Mouse (Mus musculus) liver, adult 10 weeks (tissue): Measurements from ENCODE around the gene Cdc42se1. TPM values are rescaled to one million over a fixed set of nuclear protein-coding genes. Genes with fewer than 3 reads are reported as not detected.

ENCODE experiments used
- polyA plus RNA-seq: library from polyadenylated mRNA; stranded (reverse); fragments of 350-450 nt; fragmentation: Illumina TruSeq; extraction: RNeasy Lipid Tissue Mini Kit (QIAGEN cat#74804); gene quantifications from one replicate; pipeline ENCODE4 v1.2.3, GENCODE M21; 2014; ENCODE audit warnings: low read depth, low replicate concordance

Cdc42se1 gene
- polyA plus RNA-seq: 5.0 TPM

GRCm38 (mm10) chr3:95228148-95228893 lies at the start of gene Cdc42se1:
Cdc42se1 (plus strand) TSS chr3:95228732.

DNA sequence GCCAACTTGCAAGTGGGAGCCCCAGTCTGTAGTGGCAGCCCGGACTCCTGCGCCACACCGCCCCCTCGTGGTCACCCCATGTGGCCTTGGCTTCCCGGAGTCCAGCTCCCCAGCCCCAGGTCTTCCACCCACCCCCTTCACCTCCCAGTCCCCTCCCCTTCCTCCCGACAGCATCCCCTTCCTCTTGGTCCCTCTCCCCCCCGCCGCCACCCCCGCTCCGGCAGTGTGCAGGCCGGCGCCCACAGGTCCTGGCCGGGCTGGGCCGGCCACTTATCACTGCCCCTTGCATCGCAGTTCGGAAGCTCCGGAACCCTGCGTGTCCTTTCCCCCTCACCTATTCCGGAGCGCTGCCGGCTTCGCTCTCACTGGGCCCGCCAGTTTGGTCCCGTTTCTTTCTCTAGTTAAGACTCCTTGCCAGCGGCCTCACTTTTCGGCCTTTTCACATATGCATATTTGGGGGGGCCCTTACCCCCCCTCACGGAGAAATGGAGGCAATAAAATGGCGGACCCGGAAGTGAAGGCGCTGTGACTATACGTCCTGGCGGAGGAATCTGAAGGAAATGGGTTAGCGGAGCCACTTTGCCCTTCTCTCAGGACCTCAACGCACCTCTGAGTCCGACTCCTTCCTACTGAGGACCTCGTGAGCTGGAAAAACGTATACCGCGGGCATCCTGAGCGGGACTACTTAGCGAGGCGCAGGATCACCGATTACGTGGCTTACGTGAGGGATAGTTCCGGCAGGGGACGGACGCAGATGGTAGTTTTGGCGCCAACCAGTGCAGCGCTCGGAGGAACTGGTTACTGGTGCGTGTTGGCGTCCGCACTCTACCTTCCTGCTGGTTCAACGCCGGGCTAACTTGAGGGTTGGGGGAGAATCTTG lies 11.0 kb upstream of the Cdc42se1 start, which contains the start of gene Gabpb2:
TSS of gene Gabpb2 (minus strand) at position 662 of the 880 bp plus-strand sequence.

GRCm38 (mm10) chr3:95231298-95232221 lies 3.0 kb downstream of the Cdc42se1 start, which contains the start of gene Mllt11:
Mllt11 (minus strand) TSS chr3:95232171.

DNA sequence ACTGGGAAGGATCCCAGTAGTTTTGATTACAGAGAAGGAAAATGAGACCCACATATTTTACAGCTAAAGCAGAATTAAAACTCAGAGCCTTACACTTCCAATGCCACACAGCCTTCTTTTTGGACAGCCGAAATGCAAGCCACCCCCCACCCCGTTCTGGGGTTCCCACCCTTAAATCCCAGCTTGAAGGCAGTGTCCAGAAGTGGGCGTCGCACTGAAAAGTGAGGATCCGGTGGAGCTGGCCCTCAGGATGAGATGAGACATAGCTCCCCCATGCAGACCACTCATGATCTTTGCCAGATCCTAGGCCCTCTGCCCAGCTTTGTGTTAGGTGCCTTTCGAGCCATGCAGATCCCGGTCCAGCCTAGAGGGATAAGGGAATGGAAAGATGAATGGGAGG lies 13.0 kb downstream of the Cdc42se1 start, which contains the start of gene Gm128:
TSS of gene Gm128 (minus strand) at position 101 of the 400 bp plus-strand sequence.

GRCm38 (mm10) chr3:95250783-95251424 lies 22.4 kb downstream of the Cdc42se1 start, which contains the start of gene Bnipl:
Bnipl (minus strand) TSS chr3:95251193.

GRCm38 (mm10) chr3:95281216-95282126 lies 52.9 kb downstream of the Cdc42se1 start, which contains the start of the genes Mindy1 and Prune1:
Mindy1 (plus strand) TSS chr3:95281345.
Prune1 (minus strand) TSS chr3:95282076.

Other genes with a start within 250 kb of the Cdc42se1 start
- 1.3 TPM for gene Zfp687, start 213.3 kb upstream of the Cdc42se1 start, polyA plus RNA-seq
- 14.5 TPM for gene Psmd4, start 186.1 kb upstream of the Cdc42se1 start, polyA plus RNA-seq
- gene Pip5k1a, start 121.8 kb upstream of the Cdc42se1 start, polyA plus RNA-seq: 5.5 TPM
- gene Vps72, start 117.7 kb upstream of the Cdc42se1 start, polyA plus RNA-seq: 4.8 TPM
- gene Tmod4, start 104.3 kb upstream of the Cdc42se1 start, polyA plus RNA-seq: not detected
- gene Scnm1, start 94.7 kb upstream of the Cdc42se1 start, polyA plus RNA-seq: 11.2 TPM
- 2.8 TPM for gene Lysmd1, start 94.6 kb upstream of the Cdc42se1 start, polyA plus RNA-seq
- not detected for gene Tnfaip8l2, start 86.4 kb upstream of the Cdc42se1 start, polyA plus RNA-seq
- gene Sema6c, start 68.3 kb upstream of the Cdc42se1 start, polyA plus RNA-seq: 0.32 TPM
- 11.3 TPM for gene Gabpb2, start 10.8 kb upstream of the Cdc42se1 start, polyA plus RNA-seq
- gene Mllt11, start 3.4 kb downstream of the Cdc42se1 start, polyA plus RNA-seq: 2.3 TPM
- not detected for gene Gm128, start 12.9 kb downstream of the Cdc42se1 start, polyA plus RNA-seq
- not detected for gene Bnipl, start 22.5 kb downstream of the Cdc42se1 start, polyA plus RNA-seq
- 110 TPM for gene Mindy1, start 52.6 kb downstream of the Cdc42se1 start, polyA plus RNA-seq
- gene Prune1, start 53.3 kb downstream of the Cdc42se1 start, polyA plus RNA-seq: 5.4 TPM
- 0.26 TPM for gene Anxa9, start 78.4 kb downstream of the Cdc42se1 start, polyA plus RNA-seq
- 417 TPM for gene Cers2, start 86.1 kb downstream of the Cdc42se1 start, polyA plus RNA-seq
- 9.3 TPM for gene Setdb1, start 128.5 kb downstream of the Cdc42se1 start, polyA plus RNA-seq
- not detected for gene 4930558C23Rik, start 174.1 kb downstream of the Cdc42se1 start, polyA plus RNA-seq
- gene Arnt, start 205.7 kb downstream of the Cdc42se1 start, polyA plus RNA-seq: 23.7 TPM